Comparison of ENCODE assay signal across 17 mouse cellular contexts in genomic region chr16:26700440-26701103, GRCm38 (mm10).
"Had no signal": no experiment of that assay in that cellular context is flagged by ENCODE, and none has a peak within 500 bp of the region (broad histone marks: within the 10 kb centered on the region; RNA-seq: fewer than 3 reads in every experiment).

No protein-coding gene starts in this region.

- H3K4me3 ChIP-seq: liver, embryonic 15.5 days; megakaryocyte, embryonic 14.5 days; midbrain, embryonic 13.5 days; midbrain, embryonic 15.5 days; neural tube, embryonic 12.5 days; stomach, embryonic 15.5 days had no signal

- H3K9ac ChIP-seq: liver, embryonic 15.5 days; liver, postnatal 0 days; lung, embryonic 14.5 days; midbrain, embryonic 13.5 days; midbrain, embryonic 15.5 days; neural tube, embryonic 12.5 days; stomach, embryonic 15.5 days had no signal

- H3K27ac ChIP-seq: liver, embryonic 15.5 days; macrophage; midbrain, embryonic 13.5 days; midbrain, embryonic 15.5 days; neural tube, embryonic 12.5 days; stomach, embryonic 15.5 days; stomach, postnatal 0 days had no signal

- ATAC-seq: liver, postnatal 0 days; midbrain, embryonic 13.5 days; midbrain, embryonic 15.5 days had no signal

- H3K27me3 ChIP-seq: liver, embryonic 15.5 days; megakaryocyte, embryonic 14.5 days; midbrain, embryonic 13.5 days; midbrain, embryonic 15.5 days; neural tube, embryonic 12.5 days; stomach, embryonic 15.5 days had no signal

- H3K4me2 ChIP-seq: liver, embryonic 15.5 days; lung, embryonic 14.5 days; midbrain, embryonic 11.5 days; midbrain, embryonic 13.5 days; midbrain, embryonic 15.5 days; neural tube, embryonic 12.5 days; stomach, embryonic 15.5 days had no signal

- H3K36me3 ChIP-seq: liver, embryonic 15.5 days; midbrain, embryonic 13.5 days; midbrain, embryonic 15.5 days; neural tube, embryonic 12.5 days; stomach, embryonic 15.5 days had no signal

- DNase-seq: liver, postnatal 0 days; lung, embryonic 14.5 days; lung, postnatal 14 days; lung, postnatal 36 days; right cerebral cortex, postnatal 14 days; thymus, adult 18-20 months; thymus, postnatal 25 days; thymus, postnatal 4 days had no signal

- H3K4me1 ChIP-seq: liver, embryonic 15.5 days; megakaryocyte, embryonic 14.5 days; midbrain, embryonic 13.5 days; midbrain, embryonic 15.5 days; neural tube, embryonic 12.5 days; stomach, embryonic 15.5 days had no signal

- H3K9me3 ChIP-seq: liver, embryonic 15.5 days; megakaryocyte, embryonic 14.5 days; midbrain, embryonic 13.5 days; midbrain, embryonic 15.5 days; neural tube, embryonic 12.5 days; stomach, embryonic 15.5 days had no signal
